Mouse (Mus musculus): ENCODE data around the gene Itm2b.

GRCm38 (mm10) chr14:73375445-73375844, 9.6 kb downstream of the Itm2b start:
- TF ChIP-seq POLR2A (IDR thresholded peaks at IDR 0.05; ENCODE audit: extremely low read depth, insufficient read depth, low read length) (no peak), CTCF (IDR thresholded peaks at IDR 0.05; ENCODE audit: low read depth, low read length) (no peak)
